Mouse (Mus musculus): ENCODE results near the gene Vps13d. TPM values are rescaled to one million over a fixed set of nuclear protein-coding genes. Genes with fewer than 3 reads are reported as not detected.

The Vps13d gene
- polyA plus RNA-seq, 1 experiment = 7.3 TPM

GRCm38 (mm10) chr4:144975505-144975904, 219.3 kb downstream of the Vps13d start:
- Histone ChIP-seq H3K27me3 (ENCODE audit: control insufficient read depth, insufficient read depth, low read length) (no peaks in the 10 kb centered on the region), H3K4me3 (ENCODE audit: control insufficient read depth, low read depth, low read length) (no peak overlapping the region), H3K27ac (ENCODE audit: control insufficient read depth, insufficient read depth, low read depth, low read length) (no peak overlapping the region; the same call in 1 of the 2 replicates), H3K36me3 (ENCODE audit: control insufficient read depth, insufficient read depth, low read length) (no peaks in the 10 kb centered on the region), H3K4me1 (ENCODE audit: control insufficient read depth, insufficient read depth, low read length) (no peaks in the 10 kb centered on the region)
- TF ChIP-seq POLR2A (IDR thresholded peaks at IDR 0.05; ENCODE audit: control insufficient read depth, low read depth, low read length) (no peak), CTCF (IDR thresholded peaks at IDR 0.05; ENCODE audit: control insufficient read depth, insufficient read depth, insufficient replicate concordance, low read depth, low read length) (no peak)

- Histone ChIP-seq H3K4me1 (ENCODE audit: control insufficient read depth, insufficient read depth, low read length) (no peaks in the 10 kb centered on the region), H3K27ac (ENCODE audit: control insufficient read depth, insufficient read depth, low read depth, low read length) (no peak overlapping the region), H3K27me3 (ENCODE audit: control insufficient read depth, insufficient read depth, low read length) (no peaks in the 10 kb centered on the region), H3K4me3 (ENCODE audit: control insufficient read depth, low read depth, low read length) (no peak overlapping the region), H3K36me3 (ENCODE audit: control insufficient read depth, insufficient read depth, low read length) (no peaks in the 10 kb centered on the region)
- TF ChIP-seq CTCF (IDR thresholded peaks at IDR 0.05; ENCODE audit: control insufficient read depth, insufficient read depth, insufficient replicate concordance, low read depth, low read length) = no peak
- no peak for TF ChIP-seq POLR2A (IDR thresholded peaks at IDR 0.05; ENCODE audit: control insufficient read depth, low read depth, low read length)
Measured at GRCm38 (mm10) chr4:144974458-144974857, 220.3 kb downstream of the Vps13d start.

DNA sequence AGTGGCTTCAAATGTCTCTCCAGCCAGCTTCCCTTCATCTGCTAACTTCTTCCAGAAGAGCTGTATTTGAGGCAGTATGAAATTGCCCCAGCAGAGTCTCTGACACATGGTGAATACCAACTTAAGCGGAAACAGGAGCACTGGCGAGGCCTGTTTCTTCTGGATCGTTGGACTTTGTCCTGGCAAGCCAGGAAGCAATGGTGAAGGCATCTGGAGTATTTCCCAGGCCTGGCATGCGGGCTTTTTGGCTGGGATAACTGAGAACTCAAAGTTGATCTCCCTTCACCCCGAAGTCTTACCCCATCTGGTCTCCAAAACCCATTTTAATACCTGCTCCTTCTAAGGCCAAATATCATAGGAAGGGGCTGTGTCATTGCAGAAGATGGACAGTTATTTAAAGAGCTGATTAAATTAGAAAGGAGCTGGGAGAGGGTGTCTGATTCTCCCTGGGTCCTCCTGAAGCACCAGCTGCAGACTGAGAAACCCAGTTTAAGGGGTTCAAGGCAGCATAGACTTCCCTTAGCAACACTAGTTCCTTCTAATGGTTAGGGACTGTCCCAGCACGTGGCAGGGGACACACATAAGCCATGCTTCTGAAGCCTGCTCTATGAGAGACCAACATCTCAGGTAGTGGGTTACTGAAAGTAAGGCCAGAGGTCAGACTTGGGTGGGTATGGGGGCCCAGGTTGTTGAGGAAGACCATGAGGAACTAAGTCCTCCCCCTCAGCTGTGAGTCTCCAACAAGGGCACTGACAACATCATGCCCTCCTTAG, 221.7 kb downstream of the Vps13d start:
- TF ChIP-seq CTCF (IDR thresholded peaks at IDR 0.05; ENCODE audit: control insufficient read depth, insufficient read depth, insufficient replicate concordance, low read depth, low read length) (no peak), POLR2A (IDR thresholded peaks at IDR 0.05; ENCODE audit: control insufficient read depth, low read depth, low read length) (no peak)
- Histone ChIP-seq H3K36me3 (ENCODE audit: control insufficient read depth, insufficient read depth, low read length) (no peaks in the 10 kb centered on the region), H3K27me3 (ENCODE audit: control insufficient read depth, insufficient read depth, low read length) (no peaks in the 10 kb centered on the region), H3K4me3 (ENCODE audit: control insufficient read depth, low read depth, low read length) (no peak overlapping the region), H3K4me1 (ENCODE audit: control insufficient read depth, insufficient read depth, low read length) (no peaks in the 10 kb centered on the region), H3K27ac (ENCODE audit: control insufficient read depth, insufficient read depth, low read depth, low read length) (no peak overlapping the region)

DNA sequence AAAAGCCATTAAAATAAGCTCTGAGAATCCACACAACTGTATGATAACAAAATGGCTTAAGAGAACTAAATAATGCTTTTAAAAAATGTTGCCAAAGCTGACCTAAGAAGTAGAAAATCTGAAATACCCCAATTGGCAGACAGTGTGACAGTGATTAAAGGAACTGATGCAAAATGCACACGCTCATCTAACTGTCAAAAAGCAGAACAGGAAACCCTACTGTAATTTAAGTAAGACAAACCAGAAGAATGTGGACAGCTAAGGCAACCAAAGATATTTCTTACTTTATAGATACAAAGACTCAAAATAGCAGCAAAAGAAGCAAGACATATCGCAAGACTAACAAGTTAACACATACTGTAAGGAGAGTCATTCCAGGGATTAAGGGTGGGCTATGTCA, 223.8 kb downstream of the Vps13d start:
- Histone ChIP-seq H3K4me1 (ENCODE audit: control insufficient read depth, insufficient read depth, low read length) (no peaks in the 10 kb centered on the region), H3K27me3 (ENCODE audit: control insufficient read depth, insufficient read depth, low read length) (no peaks in the 10 kb centered on the region), H3K36me3 (ENCODE audit: control insufficient read depth, insufficient read depth, low read length) (no peaks in the 10 kb centered on the region), H3K27ac (ENCODE audit: control insufficient read depth, insufficient read depth, low read depth, low read length) (no peak overlapping the region), H3K4me3 (ENCODE audit: control insufficient read depth, low read depth, low read length) (no peak overlapping the region)
- no peak for TF ChIP-seq CTCF (IDR thresholded peaks at IDR 0.05; ENCODE audit: control insufficient read depth, insufficient read depth, insufficient replicate concordance, low read depth, low read length)
- TF ChIP-seq POLR2A (IDR thresholded peaks at IDR 0.05; ENCODE audit: control insufficient read depth, low read depth, low read length) = no peak

- Histone ChIP-seq H3K4me1 (ENCODE audit: control insufficient read depth, insufficient read depth, low read length) (no peaks in the 10 kb centered on the region), H3K27ac (ENCODE audit: control insufficient read depth, insufficient read depth, low read depth, low read length) (no peak overlapping the region), H3K27me3 (ENCODE audit: control insufficient read depth, insufficient read depth, low read length) (no peaks in the 10 kb centered on the region), H3K36me3 (ENCODE audit: control insufficient read depth, insufficient read depth, low read length) (no peaks in the 10 kb centered on the region), H3K4me3 (ENCODE audit: control insufficient read depth, low read depth, low read length) (no peak overlapping the region)
- no peak for TF ChIP-seq CTCF (IDR thresholded peaks at IDR 0.05; ENCODE audit: control insufficient read depth, insufficient read depth, insufficient replicate concordance, low read depth, low read length)
- no peak for TF ChIP-seq POLR2A (IDR thresholded peaks at IDR 0.05; ENCODE audit: control insufficient read depth, low read depth, low read length)
Measured at GRCm38 (mm10) chr4:144969030-144969429, 225.8 kb downstream of the Vps13d start.

GRCm38 (mm10) chr4:144968371-144968770, 226.4 kb downstream of the Vps13d start:
- H3K36me3 ChIP-seq (ENCODE audit: control insufficient read depth, insufficient read depth, low read length) = no peaks in the 10 kb centered on the region
- no peak overlapping the region for H3K27ac ChIP-seq (ENCODE audit: control insufficient read depth, insufficient read depth, low read depth, low read length)

GRCm38 (mm10) chr4:144965255-144965654, 229.6 kb downstream of the Vps13d start:
- H3K27me3 ChIP-seq (ENCODE audit: control insufficient read depth, insufficient read depth, low read length) = no peaks in the 10 kb centered on the region
- no peaks in the 10 kb centered on the region for H3K4me1 ChIP-seq (ENCODE audit: control insufficient read depth, insufficient read depth, low read length)
- no peak for TF ChIP-seq CTCF (IDR thresholded peaks at IDR 0.05; ENCODE audit: control insufficient read depth, insufficient read depth, insufficient replicate concordance, low read depth, low read length)
- no peak for TF ChIP-seq POLR2A (IDR thresholded peaks at IDR 0.05; ENCODE audit: control insufficient read depth, low read depth, low read length)
- no peak overlapping the region for H3K27ac ChIP-seq (ENCODE audit: control insufficient read depth, insufficient read depth, low read depth, low read length)
- no peak overlapping the region for H3K4me3 ChIP-seq (ENCODE audit: control insufficient read depth, low read depth, low read length)
- no peaks in the 10 kb centered on the region for H3K36me3 ChIP-seq (ENCODE audit: control insufficient read depth, insufficient read depth, low read length)

More at GRCm38 (mm10) chr4:144968371-144968770, 226.4 kb downstream of the Vps13d start:
- Histone ChIP-seq H3K4me3 (ENCODE audit: control insufficient read depth, low read depth, low read length) (no peak overlapping the region), H3K4me1 (ENCODE audit: control insufficient read depth, insufficient read depth, low read length) (no peaks in the 10 kb centered on the region), H3K27me3 (ENCODE audit: control insufficient read depth, insufficient read depth, low read length) (no peaks in the 10 kb centered on the region)
- no peak for TF ChIP-seq POLR2A (IDR thresholded peaks at IDR 0.05; ENCODE audit: control insufficient read depth, low read depth, low read length)
- no peak for TF ChIP-seq CTCF (IDR thresholded peaks at IDR 0.05; ENCODE audit: control insufficient read depth, insufficient read depth, insufficient replicate concordance, low read depth, low read length)

Data from testis, adult 2 months (tissue).